Mouse (Mus musculus) kidney, postnatal 36 days (tissue): ENCODE results near the gene Bcas1.
"Not testable (repeated sequence)": the region's sequence is repeated elsewhere in the genome, so short reads cannot be mapped to it uniquely, and the experiment has no call there.

Experiments used
- DNase-seq, 2 experiments: peaks; one replicate each; pipeline ENCODE4 v3.0.0; 2021 to 2022; ENCODE audit warnings: mixed read lengths in 2 of 2

Bcas1 gene

DNA sequence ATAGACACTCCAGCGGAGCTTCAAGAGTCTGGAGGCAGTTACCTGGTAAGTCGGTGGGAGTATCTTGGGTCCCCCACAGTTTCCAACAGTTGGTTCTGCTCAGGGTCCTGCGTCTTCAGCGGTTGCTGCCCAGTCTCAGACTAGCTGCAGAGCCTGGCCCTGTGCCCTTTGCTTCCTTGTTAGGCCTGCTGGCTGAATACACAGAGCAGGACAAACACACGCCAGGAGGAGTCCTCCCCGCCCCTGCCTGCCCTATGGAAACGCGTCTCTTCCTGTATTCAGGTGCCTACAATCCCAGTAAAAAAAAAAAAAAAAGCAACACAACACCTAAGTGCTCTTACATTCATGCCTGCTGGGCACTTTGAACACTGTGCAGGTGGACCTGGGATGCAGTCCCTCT lies at the start of gene Bcas1:
Gene Bcas1 (minus strand): TSS at position 142 of the 400 bp plus-strand sequence.
- DNase-seq = no peak

DNA sequence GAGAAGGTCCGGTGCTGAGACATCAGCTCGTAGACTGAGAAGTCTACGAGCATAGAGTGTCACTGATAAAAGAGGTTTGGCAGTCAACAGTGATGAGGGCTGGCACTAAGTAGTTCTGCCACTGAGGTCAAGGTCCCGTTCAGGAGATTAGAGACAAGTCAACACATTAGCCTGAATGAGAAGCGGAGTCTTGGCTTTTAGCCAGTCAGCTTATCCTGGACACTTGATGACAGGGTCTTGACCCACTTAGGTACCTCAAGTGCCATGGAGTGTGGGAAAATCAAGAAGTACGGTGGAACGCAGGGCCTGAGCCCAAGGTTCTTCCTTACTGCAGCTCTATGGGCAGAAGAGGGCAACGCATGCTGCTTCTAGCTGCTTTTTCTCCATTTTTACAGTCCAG lies 49.0 kb upstream of the Bcas1 start:
- DNase-seq = no peak

DNA sequence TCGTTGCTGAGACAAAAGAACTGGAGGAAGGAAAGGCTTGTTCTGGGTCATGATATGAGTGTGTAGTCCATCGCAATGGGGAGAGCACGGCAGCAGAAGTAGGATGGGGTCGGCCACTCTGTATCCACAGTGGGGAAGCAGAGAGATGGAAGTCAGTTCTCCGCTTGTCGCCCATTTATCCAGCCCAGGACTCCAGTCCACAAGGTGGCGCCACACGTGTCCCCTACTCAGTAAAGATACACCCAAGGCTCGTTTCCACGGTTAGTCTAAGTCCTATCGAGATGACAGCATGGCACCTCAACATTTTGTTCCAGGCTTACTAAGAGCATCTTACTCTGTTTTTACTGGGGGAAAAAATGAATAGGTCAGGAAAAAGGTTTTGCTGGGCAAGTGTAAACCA lies 48.6 kb upstream of the Bcas1 start:
- peak in 1 of 2 experiments; percentile 67 for DNase-seq

DNA sequence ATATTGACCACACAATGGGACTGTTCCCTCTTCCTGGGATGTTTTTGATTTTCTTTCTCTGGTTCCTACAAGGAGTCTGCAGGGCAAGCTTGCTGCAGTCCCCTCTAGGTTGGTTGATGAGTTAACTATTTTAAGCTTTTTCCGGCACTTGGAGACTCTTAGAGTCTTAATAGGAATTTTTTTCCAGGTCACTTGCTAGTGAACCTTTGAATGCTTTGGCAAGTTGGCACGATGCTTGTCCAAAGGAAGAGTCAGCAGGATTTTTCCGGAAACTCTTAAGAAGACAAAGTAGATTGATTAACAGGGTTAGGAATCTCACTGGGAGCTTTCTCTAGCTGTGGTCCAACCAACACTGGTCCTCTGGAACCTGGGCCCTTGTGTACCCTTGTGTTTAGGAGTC lies 47.5 kb upstream of the Bcas1 start:
- DNase-seq = peak; percentile 52 to 84

DNA sequence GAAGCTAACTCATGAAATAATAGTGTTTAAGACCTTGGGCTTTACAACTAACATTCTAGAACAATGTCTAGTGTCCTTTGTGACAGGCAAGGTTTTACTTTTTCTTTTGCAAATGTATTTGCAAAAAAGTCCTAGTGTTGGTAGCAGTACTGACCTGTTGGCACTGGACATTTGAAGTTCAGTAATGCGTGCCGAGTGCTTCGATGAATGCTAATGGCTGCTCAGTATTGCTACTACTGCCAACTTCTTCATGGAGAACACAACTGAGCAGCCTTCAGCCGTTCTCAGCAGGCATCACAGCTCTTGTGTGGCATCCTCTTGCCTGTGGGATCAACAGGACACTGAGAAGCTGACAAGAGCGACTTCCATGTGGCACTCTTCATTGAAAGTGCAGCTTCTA lies 46.5 kb upstream of the Bcas1 start:
- no peak for DNase-seq

DNA sequence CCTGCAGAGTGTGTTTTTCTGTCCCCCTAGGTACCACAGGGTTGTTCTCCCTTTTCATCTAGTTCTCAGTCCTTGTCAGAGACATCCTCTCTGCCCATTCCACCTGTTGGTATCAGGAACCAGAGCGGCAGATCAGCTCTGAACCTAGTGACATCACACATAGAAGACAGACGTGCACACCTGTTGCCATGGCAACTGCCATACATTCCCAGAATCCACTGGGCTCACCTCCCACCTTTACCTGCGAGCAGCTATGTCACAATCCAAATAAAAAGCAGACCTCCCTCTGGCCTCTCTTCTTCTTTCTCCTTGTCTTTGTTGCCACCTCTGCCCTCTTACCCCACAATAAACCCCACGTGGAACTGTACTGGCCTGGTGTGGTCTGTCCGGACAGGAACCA lies 42.9 kb upstream of the Bcas1 start:
- no peak for DNase-seq

DNA sequence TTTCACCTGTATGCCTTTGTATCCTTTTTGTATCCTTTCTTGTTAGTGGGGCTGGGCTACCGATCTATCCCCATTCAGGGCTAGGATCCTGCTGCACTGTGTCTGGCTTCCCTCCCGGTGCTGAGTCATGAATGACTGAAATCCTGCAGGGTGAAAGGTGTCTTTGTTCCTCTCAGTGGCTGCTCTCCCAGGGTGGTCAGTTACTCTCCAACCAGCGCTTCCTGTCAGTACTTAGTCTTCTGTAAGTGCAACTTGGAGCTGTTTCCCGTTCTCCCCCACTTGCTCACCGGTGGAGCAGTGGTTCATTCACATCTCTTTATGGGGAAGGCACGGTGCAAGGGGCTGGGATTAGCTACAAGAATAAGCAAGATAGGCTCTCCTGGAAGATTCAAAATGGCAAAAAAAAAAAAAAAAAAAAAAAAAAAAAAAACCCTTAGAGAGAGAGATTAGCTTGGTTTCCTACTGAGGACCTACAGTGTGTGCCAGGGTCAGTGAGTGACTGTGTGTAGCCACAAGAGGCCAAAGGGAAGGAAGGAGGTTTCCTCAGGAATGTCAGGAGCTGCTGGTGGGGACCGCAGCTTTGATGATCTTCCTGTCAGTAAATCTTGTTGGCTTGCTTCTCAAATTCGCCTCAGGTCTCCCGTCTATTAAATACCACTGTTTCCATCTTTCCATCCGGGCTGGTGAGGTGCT lies 42.1 kb upstream of the Bcas1 start:
- peak; percentile 92 for DNase-seq

DNA sequence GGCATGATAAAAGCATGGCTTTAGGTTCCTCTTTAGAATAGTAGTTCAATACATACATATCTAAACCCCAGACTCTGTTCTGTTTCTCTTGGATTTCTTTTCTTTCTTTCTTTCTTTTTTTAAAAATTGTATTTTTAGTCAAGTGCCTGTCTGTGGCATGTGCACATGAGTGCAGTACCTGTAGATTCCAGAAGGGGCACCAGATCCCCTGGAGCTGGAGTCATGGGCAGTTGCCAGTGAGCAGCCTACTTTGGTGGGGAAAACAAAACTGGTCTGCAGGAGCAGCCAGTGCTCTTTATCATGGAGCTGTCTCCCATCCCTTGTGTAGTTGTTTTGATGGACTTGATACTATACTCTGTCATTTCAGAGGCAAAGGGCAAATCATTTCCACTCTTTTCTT lies 40.4 kb upstream of the Bcas1 start:
- peak in 1 of 2 experiments; percentile 71 for DNase-seq

DNA sequence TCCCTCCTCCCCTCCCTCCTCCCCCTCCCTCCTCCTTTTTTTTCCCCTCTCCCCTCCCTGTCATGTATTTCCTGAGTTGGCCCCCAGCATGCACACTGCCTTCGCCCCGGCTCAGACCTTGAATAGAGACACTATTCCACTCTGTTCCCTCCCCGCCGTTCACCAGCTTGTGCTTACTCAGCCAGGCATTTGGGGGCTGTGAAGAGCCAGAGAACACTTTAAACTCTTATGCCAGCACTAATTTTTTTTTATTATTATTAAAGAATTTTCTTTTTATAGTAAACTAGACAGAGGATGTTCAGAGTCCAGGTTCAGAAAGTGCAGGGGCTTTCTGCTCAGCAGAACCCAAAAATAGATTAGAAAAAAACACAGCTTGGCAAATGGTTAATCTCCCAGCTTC lies 37.2 kb upstream of the Bcas1 start:
- DNase-seq = peak; percentile 71 to 84

DNA sequence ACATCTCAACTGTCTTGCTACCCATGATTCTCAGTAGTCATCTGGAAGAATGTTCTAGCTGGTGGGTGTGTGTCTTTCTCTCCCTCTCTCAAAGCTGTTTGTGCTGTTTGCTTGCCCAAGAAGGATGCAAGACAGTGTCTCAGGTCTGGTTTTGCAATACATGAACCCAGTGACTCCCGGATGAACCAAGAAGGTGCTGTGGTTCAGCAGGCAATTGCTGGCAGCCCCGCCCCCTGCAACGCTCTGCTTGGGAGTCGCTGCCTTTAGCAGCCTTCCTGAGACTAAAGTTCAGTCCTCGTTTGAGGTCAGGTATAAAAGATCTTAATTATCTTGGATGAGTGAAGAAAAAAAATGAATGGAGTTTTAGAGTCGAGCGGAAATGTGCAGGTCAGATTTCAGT lies 34.0 kb upstream of the Bcas1 start:
- peak; percentile 92 for DNase-seq

DNA sequence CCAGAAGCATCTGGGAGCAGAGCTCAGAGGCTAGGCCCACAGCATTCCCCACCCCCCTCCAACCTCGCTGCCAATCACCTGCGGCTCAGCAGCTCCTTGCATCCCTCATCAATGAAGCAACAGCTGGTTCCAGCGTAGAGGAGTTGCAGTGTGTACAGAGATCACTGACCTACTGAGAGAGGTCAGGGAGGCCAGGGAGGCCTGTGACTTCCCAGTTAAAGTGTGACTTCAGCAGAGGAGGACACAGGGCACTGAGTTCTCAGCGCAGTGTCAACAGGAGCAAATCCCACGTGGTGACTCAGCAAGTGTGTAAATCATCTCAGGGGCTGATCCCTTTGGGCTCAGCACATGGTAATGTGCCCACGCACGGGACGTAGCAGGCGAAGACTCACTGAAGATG lies 32.2 kb upstream of the Bcas1 start:
- DNase-seq = peak; percentile 76 to 89

DNA sequence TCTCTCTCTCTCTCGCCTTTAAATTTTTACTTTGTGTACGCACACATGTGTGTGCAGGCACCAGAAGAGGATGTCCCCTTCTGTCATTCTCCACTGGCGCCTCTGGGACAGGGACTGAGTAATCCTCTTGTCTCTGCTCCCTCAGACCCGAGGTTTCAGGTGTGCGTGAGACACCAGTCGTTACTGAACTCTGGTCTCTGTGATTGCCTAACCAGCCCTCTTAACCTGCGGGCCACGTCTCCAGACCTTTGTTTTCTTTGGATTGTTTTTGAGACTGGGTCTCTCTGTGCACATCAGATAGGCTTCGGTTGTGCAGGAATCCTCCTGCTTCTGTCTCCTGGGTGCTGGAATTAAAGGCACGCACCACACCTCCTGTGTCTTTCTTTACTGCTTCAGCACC lies 31.5 kb upstream of the Bcas1 start:
- DNase-seq = peak in 1 of 2 experiments; percentile 37

DNA sequence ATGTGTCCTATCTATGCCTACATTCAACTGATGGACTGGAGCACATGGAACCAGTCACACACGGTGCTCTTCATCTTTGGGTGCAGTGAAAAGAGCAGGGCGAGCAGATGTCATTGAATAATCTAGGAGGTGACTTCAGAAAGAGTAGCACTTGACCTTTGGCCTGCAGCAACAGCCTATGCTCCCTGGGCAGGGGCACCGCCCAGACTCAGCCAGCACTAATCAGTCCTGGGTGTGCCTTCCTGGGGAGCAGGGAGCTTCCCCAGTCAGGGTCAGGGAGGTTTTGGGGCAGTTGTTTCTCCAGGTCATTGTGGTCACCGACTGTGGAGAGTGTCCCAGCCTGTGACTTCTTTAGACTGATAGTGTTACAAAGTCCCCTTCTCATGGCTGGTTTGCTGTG lies 26.2 kb upstream of the Bcas1 start:
- DNase-seq = not testable (repeated sequence)

DNA sequence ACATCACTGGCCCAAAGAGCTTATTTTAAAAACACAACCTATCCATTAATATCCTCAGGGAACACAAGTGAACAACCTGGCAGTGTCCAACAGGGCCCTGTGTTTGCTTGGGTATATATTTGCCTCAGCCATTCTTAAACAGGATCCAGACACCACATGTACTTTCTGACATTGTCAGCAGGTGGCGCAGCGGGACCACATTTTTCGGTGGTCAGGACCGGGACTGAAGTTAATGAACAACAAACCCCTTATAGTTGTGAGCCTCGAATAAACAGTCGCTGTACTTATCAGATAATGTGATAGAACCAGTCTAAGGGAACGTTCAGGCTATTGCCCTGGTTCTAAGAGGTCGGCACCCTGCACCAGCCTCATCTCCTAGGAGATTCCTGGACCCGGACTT lies 23.3 kb upstream of the Bcas1 start:
- peak; percentile 83 to 91 for DNase-seq

DNA sequence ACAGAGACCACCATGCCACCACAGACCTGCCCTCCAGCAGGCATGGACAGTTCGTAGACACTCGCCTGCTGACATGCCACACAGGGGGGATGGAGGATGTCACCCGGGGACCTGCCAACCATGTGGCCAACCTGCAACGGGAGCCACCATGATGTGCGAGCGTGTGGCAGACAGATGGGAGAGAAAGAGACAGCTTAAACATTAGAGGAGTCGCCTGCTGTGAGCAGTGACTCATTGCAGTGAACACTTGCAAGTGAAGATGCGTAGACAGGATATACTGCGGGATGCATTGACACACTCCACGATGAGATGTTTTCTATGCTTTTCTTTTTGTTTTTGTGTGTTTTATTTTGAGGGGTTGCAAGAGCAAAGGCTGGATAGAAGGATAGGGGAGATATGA lies 20.0 kb upstream of the Bcas1 start:
- DNase-seq = no peak

DNA sequence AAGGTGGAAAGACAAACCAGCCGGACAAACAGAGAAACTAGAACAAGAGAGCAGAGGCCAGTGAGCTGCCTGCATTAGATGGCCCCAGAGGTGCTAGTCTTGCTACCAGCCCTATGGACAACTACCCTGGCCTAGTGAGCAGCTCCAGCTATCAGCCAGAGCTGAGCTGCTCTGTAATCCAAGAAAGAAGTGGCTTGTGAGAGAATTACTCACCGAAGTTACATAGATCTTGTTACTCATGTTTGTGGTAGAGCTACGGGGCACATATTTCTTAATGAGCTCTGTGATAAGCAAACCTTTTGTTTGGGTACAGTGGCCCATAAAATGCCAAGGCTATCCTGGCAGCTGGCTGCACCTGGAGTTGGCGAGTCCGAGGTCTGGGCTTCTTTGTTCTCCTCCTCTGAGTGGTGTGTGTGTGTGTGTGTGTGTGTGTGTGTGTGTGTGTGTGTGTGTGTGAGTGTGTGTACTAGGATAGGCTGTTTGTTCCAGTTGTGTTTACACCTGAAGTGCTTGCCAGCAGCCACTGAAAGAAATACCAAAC lies 19.3 kb upstream of the Bcas1 start:
- DNase-seq = no peak

DNA sequence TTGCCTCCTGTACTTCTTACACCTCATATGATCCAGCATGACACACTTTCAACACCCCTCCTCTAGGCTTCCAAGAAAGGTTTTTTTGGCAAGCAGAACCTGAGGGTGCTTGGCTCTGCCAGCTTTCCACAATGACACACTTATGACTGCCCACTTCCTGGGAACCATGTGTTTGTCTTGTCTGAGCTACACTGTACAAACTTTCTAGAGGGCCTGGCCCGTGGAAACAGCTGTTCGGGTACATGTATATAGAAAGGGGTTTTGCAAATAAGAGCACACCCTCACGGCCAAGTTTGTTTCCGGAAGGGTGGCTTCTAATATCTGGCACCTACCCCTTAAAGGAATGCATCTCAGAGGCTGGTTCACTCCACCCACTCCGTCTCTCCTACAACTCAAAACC lies 18.2 kb upstream of the Bcas1 start:
- DNase-seq = no peak

DNA sequence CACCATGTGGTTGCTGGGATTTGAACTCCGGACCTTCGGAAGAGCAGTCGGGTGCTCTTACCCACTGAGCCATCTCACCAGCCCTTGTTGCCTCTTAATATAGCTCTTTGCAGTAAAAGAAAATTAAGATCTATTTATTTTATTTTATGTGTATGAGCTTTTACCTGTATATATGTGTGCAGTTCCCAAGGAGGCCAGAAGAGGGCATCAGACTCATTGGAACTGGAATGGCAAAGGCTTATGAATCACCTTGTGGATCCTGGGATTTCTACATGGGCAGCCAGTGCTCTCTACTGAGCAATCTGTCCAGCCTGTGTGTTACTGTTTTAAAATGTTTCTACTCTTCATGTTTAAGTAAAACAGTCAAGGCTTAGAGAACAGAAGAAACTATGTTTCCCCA lies 14.9 kb upstream of the Bcas1 start:
- peak; percentile 42 to 74 for DNase-seq

DNA sequence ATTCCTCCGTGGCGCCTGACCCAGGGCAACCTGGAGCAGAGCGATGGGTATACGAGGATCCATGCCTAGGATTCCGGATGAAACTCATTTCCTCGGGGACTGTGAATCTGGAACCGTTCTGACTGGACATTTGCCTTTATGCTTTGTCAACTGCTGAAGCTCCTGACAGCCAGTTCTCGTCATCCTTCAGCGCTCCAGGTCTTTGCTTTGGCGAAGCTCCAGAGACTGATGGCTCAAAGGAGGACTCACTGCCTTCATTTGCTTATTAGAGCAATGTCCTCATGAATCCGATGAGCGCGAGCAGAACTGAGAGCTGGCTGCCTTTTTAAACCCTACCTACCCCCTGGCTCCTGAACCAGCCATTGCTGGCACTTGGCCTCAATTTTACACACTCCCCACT lies 11.1 kb upstream of the Bcas1 start:
- DNase-seq = peak in 1 of 2 experiments; percentile 50

DNA sequence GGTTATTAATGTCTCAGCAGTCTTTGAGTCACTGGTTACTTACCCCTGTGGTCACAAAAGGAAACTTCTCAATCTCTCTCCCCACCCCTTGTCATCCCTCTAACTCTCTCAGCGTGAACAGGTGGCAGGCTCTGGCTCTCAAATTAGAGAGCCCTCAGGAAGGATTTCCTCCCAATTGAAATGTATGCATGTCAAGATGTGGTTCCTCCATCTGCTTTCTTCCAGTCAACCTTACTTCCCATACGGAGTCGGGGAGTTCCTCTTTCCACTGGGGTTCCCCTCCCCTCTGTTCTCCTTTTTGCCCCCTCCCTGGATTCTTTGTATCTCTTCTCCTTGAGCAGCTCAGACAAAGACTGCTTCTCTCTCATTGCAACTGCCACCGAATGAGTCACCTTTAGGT lies 8.6 kb upstream of the Bcas1 start:
- no peak for DNase-seq

DNA sequence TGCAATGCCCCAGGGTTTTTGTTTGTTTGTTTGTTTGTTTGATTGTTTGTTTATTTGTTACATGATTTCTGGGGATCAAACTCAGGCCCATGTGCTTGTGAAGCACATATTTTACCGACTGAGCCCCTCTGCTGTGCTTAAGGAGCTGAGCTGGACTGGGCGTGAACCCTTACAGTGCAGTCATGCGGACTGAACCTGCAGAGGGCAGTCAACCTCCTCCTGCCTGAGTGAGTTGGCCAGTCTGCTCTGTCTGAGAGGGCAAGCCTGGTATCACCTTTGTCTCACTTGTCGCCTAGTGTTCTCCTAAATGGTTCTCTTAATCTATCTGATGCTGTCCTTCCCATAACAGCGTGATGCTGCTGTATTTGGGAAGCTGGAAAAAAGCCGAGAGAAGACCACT lies 4.5 kb upstream of the Bcas1 start:
- peak in 1 of 2 experiments; percentile 36 for DNase-seq

DNA sequence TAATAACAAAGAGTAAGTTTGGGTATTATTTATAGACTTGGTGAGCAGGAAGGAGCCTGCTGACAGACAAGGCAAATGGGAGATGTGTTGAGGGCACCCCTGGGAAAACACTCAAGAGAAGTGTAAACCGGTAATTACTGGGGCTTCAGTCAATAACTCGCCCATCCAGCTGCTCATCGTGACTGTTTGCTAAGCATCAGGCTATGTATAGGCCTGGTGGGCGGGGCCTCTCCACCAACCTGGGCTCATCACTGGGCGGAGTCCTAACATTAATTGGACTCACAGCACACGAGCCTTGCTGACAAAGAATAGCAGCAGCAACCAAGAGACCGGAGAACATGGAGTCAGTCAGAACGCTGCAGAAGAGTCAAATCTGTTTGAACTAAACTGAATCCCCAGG lies 1.3 kb upstream of the Bcas1 start:
- no peak for DNase-seq

DNA sequence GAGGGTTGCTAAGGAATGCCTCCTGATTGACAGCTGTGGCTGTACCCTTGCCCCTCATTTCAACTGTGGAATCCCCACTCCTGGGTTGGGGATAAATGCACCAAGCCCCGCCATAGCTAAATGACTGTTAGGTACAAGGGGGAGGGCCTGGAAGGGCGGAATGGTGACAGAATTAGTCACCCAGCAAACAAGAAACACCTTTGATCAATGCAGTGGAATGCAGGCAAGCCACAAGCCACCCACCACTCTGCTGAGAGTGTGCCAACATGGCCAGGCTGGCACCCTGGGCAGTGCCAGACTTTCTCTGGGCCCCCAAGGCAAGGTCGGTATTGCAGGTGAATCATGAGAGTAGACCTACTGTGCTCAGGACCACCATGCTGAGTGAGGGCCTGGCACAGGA lies 3.5 kb downstream of the Bcas1 start:
- no peak for DNase-seq

DNA sequence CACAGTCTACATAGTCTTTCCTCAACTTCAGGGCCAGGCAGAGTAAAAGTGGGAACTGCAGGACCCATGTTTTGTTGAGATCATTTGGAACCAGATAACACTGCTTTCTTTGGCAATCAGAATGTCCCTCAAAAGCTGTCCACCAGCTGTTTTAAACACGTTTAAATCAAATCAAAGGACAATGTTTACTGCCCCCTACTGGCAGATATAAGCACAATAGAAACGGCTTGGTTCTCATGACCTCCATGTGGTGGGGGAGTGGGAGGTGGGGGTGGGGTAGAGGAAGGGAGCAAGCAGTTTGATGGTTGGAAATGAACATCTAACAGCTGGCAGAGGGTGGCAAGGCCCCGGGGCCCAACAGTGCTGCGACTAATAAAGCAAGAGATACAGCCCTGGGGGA lies 5.7 kb downstream of the Bcas1 start:
- no peak for DNase-seq

DNA sequence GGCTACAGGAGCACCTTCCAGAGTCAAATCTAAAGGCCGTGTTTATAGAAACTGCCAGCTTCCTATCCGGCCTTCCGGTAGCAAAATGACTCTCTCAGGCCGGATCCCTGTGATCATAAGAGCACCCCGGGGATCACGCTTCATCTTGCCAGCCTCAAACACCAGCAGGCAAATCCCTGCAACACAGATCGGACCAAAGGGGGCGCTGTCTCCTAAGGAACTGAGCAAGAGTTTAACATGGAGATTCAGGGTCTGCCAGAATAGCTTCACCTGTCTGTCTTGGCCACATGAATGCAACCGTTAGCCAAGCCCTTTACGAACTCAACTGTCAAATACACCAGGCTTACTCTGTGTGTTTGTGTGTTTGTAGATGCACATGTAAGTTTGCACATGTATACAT lies 8.9 kb downstream of the Bcas1 start:
- DNase-seq = peak in 1 of 2 experiments; percentile 54
